Mouse (Mus musculus) induced T-regulatory cell, adult 2 months (primary cell): ENCODE results near the gene Gm21060.
"Not testable (repeated sequence)": the region's sequence is repeated elsewhere in the genome, so short reads cannot be mapped to it uniquely, and the experiment has no call there.

ENCODE experiments used
- DNase-seq: peaks from one replicate; pipeline ENCODE4 v3.0.0-alpha.2; 2012; ENCODE audit warnings: low read depth

The Gm21060 gene

GRCm38 (mm10) chr19:61296969-61297368, at the start of gene Gm21060:
Gene Gm21060, minus strand, starts transcription at chr19:61297069.
- DNase-seq, result no peak

- DNase-seq, result not testable (repeated sequence)
Observed at GRCm38 (mm10) chr19:61320844-61321243, 24.0 kb upstream of the Gm21060 start.

DNA sequence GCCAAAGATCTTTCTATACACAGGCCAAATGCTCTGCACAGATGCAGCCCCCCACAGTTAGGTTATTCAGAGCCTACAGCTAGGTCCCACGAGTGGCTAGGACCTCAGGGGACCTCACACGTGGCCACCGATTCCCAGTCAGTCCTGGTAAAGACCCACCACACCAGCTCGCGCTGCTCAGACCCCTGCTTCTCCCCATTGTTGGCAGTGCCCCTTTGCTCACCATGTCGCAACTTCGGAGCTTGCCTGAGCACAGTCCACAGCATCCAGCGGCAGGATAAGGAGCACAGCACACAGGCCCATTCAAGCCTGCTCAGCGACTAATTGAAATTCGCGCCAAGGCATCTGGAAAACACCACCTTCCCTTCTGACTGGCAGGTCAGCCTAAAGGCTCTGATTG, 16.3 kb upstream of the Gm21060 start:
- DNase-seq, result not testable (repeated sequence)

GRCm38 (mm10) chr19:61312400-61312799, 15.5 kb upstream of the Gm21060 start:
- not testable (repeated sequence) for DNase-seq

GRCm38 (mm10) chr19:61308083-61308482, 11.2 kb upstream of the Gm21060 start:
- DNase-seq, result not testable (repeated sequence)

GRCm38 (mm10) chr19:61285033-61285432, 11.8 kb downstream of the Gm21060 start:
- DNase-seq, result not testable (repeated sequence)

DNA sequence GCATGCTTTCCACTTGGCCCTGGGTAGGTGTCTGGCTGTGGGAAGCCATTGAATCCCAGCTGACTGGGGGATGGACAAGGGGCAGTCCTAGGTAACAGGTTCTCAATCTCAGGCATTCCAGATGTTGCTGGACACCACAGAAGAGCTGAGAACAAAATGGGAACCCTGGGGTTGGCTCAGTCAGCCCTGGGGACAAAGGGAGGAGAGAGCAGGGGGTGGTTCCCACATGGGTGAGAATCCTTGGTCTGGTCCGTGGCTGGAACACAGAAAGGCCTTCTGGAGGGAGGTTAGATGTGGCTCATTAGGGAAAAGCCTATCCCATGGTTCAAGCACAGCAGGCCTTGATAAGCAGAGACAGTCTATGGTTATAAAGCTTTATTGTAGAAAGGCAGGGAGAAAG, 13.3 kb downstream of the Gm21060 start:
- DNase-seq, result no peak

- no peak for DNase-seq
Observed at GRCm38 (mm10) chr19:61275446-61275845, 21.4 kb downstream of the Gm21060 start.

DNA sequence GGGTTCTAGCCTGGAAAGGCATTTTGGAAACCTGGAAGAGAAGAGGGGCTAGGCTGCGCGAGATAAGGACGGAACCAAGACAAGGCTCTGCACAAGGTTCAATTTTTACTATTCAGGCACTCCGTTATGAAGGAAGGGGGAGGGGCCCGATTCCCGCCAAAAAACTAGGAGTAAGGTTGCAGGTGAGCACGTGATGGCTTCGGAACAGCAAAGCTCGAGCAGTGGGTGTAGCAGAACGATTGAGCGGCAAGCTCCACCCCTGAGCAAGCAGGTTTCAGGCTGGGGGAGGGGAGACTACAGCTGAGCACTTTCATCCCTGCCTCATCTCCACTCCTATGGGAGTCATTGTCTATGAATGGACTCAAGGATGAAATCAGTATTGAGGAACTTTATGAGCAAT, 27.7 kb downstream of the Gm21060 start:
- not testable (repeated sequence) for DNase-seq

GRCm38 (mm10) chr19:61267141-61267540, 29.7 kb downstream of the Gm21060 start:
- peak; percentile 43 for DNase-seq

- DNase-seq, result peak; percentile 100
Observed at GRCm38 (mm10) chr19:61266651-61267050, 30.2 kb downstream of the Gm21060 start.

- peak; percentile 74 for DNase-seq
Observed at GRCm38 (mm10) chr19:61266246-61266615, 30.6 kb downstream of the Gm21060 start.

DNA sequence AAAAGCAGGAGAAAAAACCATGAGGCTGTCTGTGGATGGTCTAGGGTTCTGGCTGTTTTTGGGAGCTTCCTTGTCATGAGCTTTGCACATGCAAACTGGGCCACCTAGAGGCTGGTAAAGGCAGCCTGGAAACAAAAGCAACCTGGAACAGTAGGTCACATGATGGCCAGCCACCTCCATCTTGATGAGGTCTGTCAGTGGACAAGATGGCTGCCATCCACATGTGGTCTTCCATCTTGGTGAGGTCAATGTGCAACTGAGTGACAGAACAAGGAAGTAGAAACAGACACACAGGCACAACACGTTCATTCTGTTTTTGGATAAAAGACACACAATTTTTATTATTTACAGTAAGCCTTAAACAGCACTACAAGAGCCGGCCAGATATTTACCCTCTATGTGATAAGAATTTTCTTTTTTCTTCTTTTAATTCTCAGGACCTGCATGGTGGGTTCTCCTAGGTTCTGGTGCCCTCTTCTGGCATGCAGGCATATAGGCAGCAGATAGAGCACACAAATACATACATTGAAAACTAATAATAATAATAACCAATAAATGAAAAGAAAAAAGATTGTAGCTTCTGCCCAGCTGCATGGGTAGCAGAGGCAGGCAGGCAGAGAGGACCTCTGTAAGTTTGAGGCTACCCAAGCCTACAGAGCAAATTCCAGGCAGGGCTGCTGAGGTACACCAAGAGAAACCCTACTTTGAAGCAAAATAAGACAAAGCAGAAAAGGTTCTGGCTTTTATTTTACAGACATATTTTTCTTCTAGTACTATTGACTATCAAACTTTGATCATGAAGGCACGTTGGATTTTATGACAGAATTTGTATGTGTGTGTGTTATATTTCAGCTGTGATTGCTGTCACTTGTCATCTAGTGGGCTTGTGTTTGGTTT, 31.3 kb downstream of the Gm21060 start:
- DNase-seq, result peak; percentile 88

DNA sequence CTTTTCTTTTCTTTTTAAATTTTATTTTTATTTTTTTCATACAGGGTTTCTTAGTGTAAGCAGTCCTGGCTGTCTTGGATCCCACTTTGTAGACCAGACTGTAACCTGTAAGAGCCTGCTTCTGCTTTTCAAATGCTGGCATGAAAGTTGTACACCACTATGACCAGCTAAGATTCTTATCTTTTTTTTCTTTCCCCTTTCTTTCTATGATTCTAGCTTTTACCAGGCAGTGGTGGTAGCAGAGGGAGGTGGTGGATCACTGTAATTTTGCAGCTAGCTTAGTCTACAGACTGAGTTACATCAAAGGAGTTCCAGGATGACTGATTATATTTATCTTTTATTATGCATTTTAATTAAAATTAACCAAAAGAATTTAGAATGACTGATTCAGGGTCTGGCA, 31.9 kb downstream of the Gm21060 start:
- no peak for DNase-seq

- DNase-seq, result peak; percentile 63
Observed at GRCm38 (mm10) chr19:61264227-61264626, 32.6 kb downstream of the Gm21060 start.

DNA sequence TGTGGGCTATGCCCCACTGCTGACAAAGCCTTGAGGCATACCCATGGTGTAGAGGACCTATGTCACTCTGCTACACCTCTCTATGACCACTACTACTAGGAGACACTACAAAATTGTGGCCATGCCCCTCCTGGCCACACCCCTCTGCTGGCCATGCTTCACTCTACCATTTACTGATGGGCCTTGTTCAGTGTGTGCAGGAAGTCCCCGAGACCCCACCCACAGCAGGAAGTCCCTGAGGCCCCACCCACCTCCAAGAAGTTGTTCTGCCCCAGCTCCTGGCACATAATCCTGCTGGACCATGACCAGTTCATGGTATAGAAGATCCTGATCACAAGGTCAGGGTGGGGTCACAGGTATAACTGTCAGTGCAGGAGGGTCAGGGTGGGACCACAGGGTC, 35.6 kb downstream of the Gm21060 start:
- no peak for DNase-seq

DNA sequence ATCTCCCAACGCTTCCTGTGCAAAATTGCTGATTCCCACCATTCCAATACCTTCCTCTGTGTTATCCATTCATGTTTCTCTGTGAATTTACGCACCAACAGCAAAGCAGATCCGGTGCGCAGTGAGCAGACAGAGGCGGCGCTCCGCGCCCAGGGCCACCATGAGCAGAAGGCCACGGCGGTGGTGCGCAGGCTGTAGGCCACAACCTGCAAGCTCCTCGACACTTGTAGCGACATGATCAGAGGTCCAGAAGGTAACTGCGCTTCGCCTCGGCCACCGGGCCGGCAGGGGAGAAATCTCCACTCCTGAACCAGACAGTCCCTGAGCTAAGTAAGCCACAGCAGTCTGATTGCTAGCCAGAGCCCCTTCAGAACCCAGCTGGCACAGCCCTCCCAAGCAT, 39.1 kb downstream of the Gm21060 start:
- DNase-seq, result no peak

GRCm38 (mm10) chr19:61256166-61256887, 40.5 kb downstream of the Gm21060 start:
- DNase-seq, result no peak

DNA sequence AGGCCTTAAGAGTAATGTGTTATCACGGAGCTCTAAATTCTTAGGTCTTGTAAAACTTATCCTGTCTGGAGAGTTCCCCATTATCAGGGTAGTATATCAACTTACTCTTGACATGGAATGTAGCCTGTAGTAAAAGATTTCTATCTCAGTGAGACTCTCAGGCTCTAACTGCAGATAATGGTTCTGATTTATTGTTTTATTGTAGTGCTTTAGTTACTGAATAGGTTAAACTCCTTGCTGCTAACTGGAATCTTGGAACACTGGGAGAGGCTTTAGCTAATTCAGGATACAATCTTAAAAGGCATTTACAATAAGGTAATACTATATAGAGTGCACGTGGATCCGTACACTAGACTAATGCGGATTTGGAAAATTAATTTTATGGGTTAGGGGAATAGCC, 49.5 kb downstream of the Gm21060 start:
- not testable (repeated sequence) for DNase-seq
